Mouse (Mus musculus): ENCODE results near the gene Cabp7. TPM values are rescaled to one million over a fixed set of nuclear protein-coding genes. Genes with fewer than 3 reads are reported as not detected.

The Cabp7 gene
- polyA plus RNA-seq, 1 experiment from 2014 or later = 0.09 TPM

GRCm38 (mm10) chr11:4754867-4755266, 8.3 kb upstream of the Cabp7 start:
- no peak for TF ChIP-seq CTCF (IDR thresholded peaks at IDR 0.05; ENCODE audit: low read depth)
- ATAC-seq (replicated peaks; ENCODE audit: low FRiP score, low read depth) (no peak), DNase-seq (ENCODE audit: low spot score) (no peak)
- Histone ChIP-seq H3K4me3 (replicated peaks; ENCODE audit: low read depth, low read length) (no peak overlapping the region), H3K36me3 (ENCODE audit: insufficient read depth, low read length) (no peaks in the 10 kb centered on the region), H3K4me2 (ENCODE audit: low read length) (no peak overlapping the region), H3K9me3 (replicated peaks; ENCODE audit: low read length) (no peaks in the 10 kb centered on the region), H3K27me3 (ENCODE audit: insufficient read depth, low read length) (peaks cover 5% of the 10 kb centered on the region; the same call in 1 of the 2 replicates), H3K27ac (no peak overlapping the region), H3K4me1 (replicated peaks; ENCODE audit: insufficient read depth, low read length) (no peaks in the 10 kb centered on the region), H3K9ac (ENCODE audit: low read depth, low read length) (no peak overlapping the region)
- WGBS = 77% methylated on average over 11 of the region's 11 CpGs

- Histone ChIP-seq H3K4me1 (replicated peaks; ENCODE audit: insufficient read depth, low read length) (no peaks in the 10 kb centered on the region), H3K9ac (ENCODE audit: low read depth, low read length) (no peak overlapping the region), H3K9me3 (replicated peaks; ENCODE audit: low read length) (no peaks in the 10 kb centered on the region), H3K4me2 (ENCODE audit: low read length) (no peak overlapping the region), H3K27me3 (ENCODE audit: insufficient read depth, low read length) (peaks cover 13% of the 10 kb centered on the region; the same call in 1 of the 2 replicates), H3K27ac (no peak overlapping the region), H3K4me3 (replicated peaks; ENCODE audit: low read depth, low read length) (no peak overlapping the region), H3K36me3 (ENCODE audit: insufficient read depth, low read length) (no peaks in the 10 kb centered on the region)
- TF ChIP-seq CTCF (IDR thresholded peaks at IDR 0.05; ENCODE audit: low read depth) = peak; percentile 36
- no peak for ATAC-seq (replicated peaks; ENCODE audit: low FRiP score, low read depth)
- no peak for DNase-seq (ENCODE audit: low spot score)
- WGBS = 92% methylated on average over 3 of the region's 3 CpGs
These were observed 7.5 kb upstream of the Cabp7 start for GRCm38 (mm10) chr11:4754036-4754435.

- TF ChIP-seq CTCF (IDR thresholded peaks at IDR 0.05; ENCODE audit: low read depth) = no peak
- Histone ChIP-seq H3K4me2 (ENCODE audit: low read length) (no peak overlapping the region), H3K27ac (no peak overlapping the region), H3K4me3 (replicated peaks; ENCODE audit: low read depth, low read length) (no peak overlapping the region), H3K9ac (ENCODE audit: low read depth, low read length) (no peak overlapping the region), H3K27me3 (ENCODE audit: insufficient read depth, low read length) (peaks cover 25% of the 10 kb centered on the region), H3K4me1 (replicated peaks; ENCODE audit: insufficient read depth, low read length) (no peaks in the 10 kb centered on the region), H3K36me3 (ENCODE audit: insufficient read depth, low read length) (no peaks in the 10 kb centered on the region), H3K9me3 (replicated peaks; ENCODE audit: low read length) (no peaks in the 10 kb centered on the region)
- WGBS = 15% methylated on average over 10 of the region's 10 CpGs
- ATAC-seq (replicated peaks; ENCODE audit: low FRiP score, low read depth) (no peak), DNase-seq (ENCODE audit: low spot score) (no peak)
These were observed 6.3 kb upstream of the Cabp7 start for GRCm38 (mm10) chr11:4752836-4753235.

GRCm38 (mm10) chr11:4750263-4750662, 3.7 kb upstream of the Cabp7 start:
- Histone ChIP-seq H3K4me3 (replicated peaks; ENCODE audit: low read depth, low read length) (no peak overlapping the region), H3K4me2 (ENCODE audit: low read length) (no peak overlapping the region), H3K9ac (ENCODE audit: low read depth, low read length) (no peak overlapping the region), H3K4me1 (replicated peaks; ENCODE audit: insufficient read depth, low read length) (no peaks in the 10 kb centered on the region; the same call in 1 of the 2 replicates), H3K27me3 (ENCODE audit: insufficient read depth, low read length) (peaks cover 49% of the 10 kb centered on the region), H3K9me3 (replicated peaks; ENCODE audit: low read length) (no peaks in the 10 kb centered on the region), H3K27ac (no peak overlapping the region), H3K36me3 (ENCODE audit: insufficient read depth, low read length) (no peaks in the 10 kb centered on the region)
- no peak for TF ChIP-seq CTCF (IDR thresholded peaks at IDR 0.05; ENCODE audit: low read depth)
- WGBS = 4% methylated on average over 9 of the region's 9 CpGs
- DNase-seq (ENCODE audit: low spot score) (peak; percentile 93), ATAC-seq (replicated peaks; ENCODE audit: low FRiP score, low read depth) (0 out of 2 replicates have a peak, but pooled peaks have one; percentile 29)

GRCm38 (mm10) chr11:4747285-4747684, 707 bp upstream of the Cabp7 start:
- Histone ChIP-seq H3K4me2 (ENCODE audit: low read length) (peak overlapping the region; percentile 89), H3K27me3 (ENCODE audit: insufficient read depth, low read length) (peaks cover 60% of the 10 kb centered on the region), H3K4me3 (replicated peaks; ENCODE audit: low read depth, low read length) (peak overlapping the region; percentile 41), H3K27ac (no peak overlapping the region), H3K4me1 (replicated peaks; ENCODE audit: insufficient read depth, low read length) (no peaks in the 10 kb centered on the region; the same call in 1 of the 2 replicates), H3K9ac (ENCODE audit: low read depth, low read length) (no peak overlapping the region), H3K36me3 (ENCODE audit: insufficient read depth, low read length) (no peaks in the 10 kb centered on the region), H3K9me3 (replicated peaks; ENCODE audit: low read length) (no peaks in the 10 kb centered on the region)
- DNase-seq (ENCODE audit: low spot score) (no peak), ATAC-seq (replicated peaks; ENCODE audit: low FRiP score, low read depth) (no peak)
- WGBS = under 1% methylated on average over 12 of the region's 12 CpGs
- TF ChIP-seq CTCF (IDR thresholded peaks at IDR 0.05; ENCODE audit: low read depth) = no peak

- DNase-seq (ENCODE audit: low spot score) (no peak), ATAC-seq (replicated peaks; ENCODE audit: low FRiP score, low read depth) (no peak)
- Histone ChIP-seq H3K27ac (no peak overlapping the region), H3K9me3 (replicated peaks; ENCODE audit: low read length) (no peaks in the 10 kb centered on the region), H3K36me3 (ENCODE audit: insufficient read depth, low read length) (no peaks in the 10 kb centered on the region), H3K4me3 (replicated peaks; ENCODE audit: low read depth, low read length) (peak overlapping the region; percentile 41), H3K4me2 (ENCODE audit: low read length) (peak overlapping the region; percentile 89), H3K9ac (ENCODE audit: low read depth, low read length) (no peak overlapping the region), H3K4me1 (replicated peaks; ENCODE audit: insufficient read depth, low read length) (no peaks in the 10 kb centered on the region; the same call in 1 of the 2 replicates), H3K27me3 (ENCODE audit: insufficient read depth, low read length) (peaks cover 60% of the 10 kb centered on the region)
- WGBS = under 1% methylated on average over 38 of the region's 39 CpGs
- no peak for TF ChIP-seq CTCF (IDR thresholded peaks at IDR 0.05; ENCODE audit: low read depth)
These were observed 609 bp downstream of the Cabp7 start for GRCm38 (mm10) chr11:4745969-4746368.

- no peak overlapping the region for H3K4me2 ChIP-seq (ENCODE audit: low read length)
- no peaks in the 10 kb centered on the region; the same call in 1 of the 2 replicates for H3K4me1 ChIP-seq (replicated peaks; ENCODE audit: insufficient read depth, low read length)
- DNase-seq (ENCODE audit: low spot score) (no peak), ATAC-seq (replicated peaks; ENCODE audit: low FRiP score, low read depth) (no peak)
- no peaks in the 10 kb centered on the region for H3K9me3 ChIP-seq (replicated peaks; ENCODE audit: low read length)
- H3K27me3 ChIP-seq (ENCODE audit: insufficient read depth, low read length) = peaks cover 56% of the 10 kb centered on the region
- H3K4me3 ChIP-seq (replicated peaks; ENCODE audit: low read depth, low read length) = no peak overlapping the region
- no peak overlapping the region for H3K9ac ChIP-seq (ENCODE audit: low read depth, low read length)
- H3K27ac ChIP-seq = no peak overlapping the region
- no peak for TF ChIP-seq CTCF (IDR thresholded peaks at IDR 0.05; ENCODE audit: low read depth)
- H3K36me3 ChIP-seq (ENCODE audit: insufficient read depth, low read length) = no peaks in the 10 kb centered on the region
- WGBS = 62% methylated on average over 6 of the region's 6 CpGs
These were observed 1.9 kb downstream of the Cabp7 start for GRCm38 (mm10) chr11:4744691-4745090.
